Mouse (Mus musculus) retina, adult 2 months (tissue): ENCODE results near the gene Dynlt1a.
"Not testable (repeated sequence)": the region's sequence is repeated elsewhere in the genome, so short reads cannot be mapped to it uniquely, and the experiment has no call there.

Experiments used
- DNase-seq: peaks from one replicate; pipeline ENCODE4 v3.0.0-alpha.2; 2012; ENCODE audit warnings: low read depth, low spot score

The Dynlt1a gene

DNA sequence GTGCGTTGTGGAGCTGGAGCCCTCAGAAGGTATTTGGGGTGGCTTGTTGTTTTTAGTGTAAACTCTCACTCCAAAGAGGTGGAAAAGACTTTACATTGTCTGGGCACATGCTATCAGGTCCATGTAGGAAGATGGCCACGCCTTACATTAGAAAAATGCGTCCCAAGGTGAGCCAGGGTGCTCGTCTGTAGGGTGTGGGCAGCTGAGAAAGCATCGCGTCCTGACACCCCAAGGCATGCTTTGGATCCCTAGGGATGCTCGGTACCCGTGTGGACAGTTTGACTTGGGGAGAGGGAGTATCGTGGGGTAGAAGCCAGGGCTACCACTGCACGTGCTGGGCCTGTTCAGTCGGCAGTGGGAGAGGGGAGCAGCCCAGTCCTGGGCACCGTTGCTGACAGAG lies 28.3 kb downstream of the Dynlt1a start:
- not testable (repeated sequence) for DNase-seq

DNA sequence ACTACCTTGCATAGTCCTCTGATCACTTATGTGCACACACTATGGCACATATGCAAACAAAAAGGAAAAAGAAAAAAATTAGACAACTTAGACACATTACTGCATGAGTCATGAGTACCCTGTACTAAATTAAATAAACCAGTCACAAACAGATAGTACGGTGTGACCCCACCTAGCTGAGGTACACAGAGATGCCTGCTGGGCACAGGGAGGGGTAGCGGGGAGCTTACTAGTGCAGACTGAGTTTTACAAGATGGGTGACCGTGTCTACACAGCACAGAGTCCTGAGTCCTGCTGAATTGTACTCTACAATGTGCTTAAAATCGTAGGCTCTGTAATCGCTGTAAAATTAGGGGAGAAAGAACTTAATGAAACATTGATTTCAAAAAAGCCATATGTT lies 31.1 kb downstream of the Dynlt1a start:
- not testable (repeated sequence) for DNase-seq

DNA sequence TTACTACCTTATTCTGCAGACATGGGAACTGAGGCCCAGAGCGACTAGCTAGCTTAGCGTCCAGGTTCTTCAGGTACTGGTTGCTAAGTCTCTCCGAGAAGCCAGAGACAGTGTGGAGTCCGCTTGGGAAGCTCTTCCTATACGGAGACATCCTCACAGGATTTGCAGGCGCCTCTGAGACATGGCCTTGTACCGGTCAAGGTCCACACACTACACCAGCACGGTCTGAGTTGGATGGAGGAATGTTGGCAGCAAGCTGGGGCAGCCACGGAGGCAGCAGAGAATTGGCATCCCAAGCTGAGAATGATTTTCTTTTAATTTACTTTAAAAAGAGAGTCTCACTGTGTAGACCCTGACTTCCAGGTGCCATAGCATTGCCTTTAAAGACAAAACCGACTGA lies 34.2 kb downstream of the Dynlt1a start:
- DNase-seq, result not testable (repeated sequence)

DNA sequence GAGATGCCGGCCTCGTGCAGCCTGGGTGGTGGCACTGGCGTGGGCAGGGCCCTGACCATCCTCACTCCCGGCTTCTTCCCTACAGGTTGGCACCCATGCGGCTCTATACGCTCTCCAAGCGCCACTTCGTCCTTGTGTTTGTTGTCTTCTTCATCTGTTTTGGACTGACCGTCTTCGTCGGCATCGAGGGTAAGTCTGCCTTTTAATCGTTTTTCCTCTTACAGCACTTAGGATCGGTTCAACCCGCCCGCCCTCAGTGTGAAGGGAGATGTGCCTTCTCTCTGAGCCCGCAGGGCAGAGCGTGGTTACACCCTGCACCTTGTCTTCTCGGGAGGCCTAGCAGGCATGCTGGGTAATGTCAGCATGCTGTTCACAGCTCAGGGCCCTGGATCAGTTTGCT lies 36.8 kb downstream of the Dynlt1a start:
- not testable (repeated sequence) for DNase-seq

DNA sequence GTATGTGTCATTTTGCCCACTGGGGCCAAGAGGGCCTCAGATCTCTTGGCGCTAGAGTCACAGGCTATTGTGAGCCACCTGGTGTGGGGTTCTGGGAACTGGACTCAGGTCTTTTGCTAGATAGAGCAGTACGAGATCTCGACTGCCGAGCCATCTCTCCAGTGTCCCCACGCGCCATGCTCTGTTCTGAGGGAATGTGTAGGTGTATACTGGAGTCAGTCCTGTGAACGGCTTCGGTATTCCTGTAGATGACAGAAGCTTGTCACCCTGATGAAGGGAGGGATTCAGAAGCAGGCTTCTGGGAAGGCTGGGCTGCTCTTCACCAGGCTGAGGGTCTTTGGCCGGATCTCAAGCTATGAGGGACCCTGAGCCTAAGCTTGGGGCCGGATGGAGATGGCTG lies 37.5 kb downstream of the Dynlt1a start:
- DNase-seq, result not testable (repeated sequence)

DNA sequence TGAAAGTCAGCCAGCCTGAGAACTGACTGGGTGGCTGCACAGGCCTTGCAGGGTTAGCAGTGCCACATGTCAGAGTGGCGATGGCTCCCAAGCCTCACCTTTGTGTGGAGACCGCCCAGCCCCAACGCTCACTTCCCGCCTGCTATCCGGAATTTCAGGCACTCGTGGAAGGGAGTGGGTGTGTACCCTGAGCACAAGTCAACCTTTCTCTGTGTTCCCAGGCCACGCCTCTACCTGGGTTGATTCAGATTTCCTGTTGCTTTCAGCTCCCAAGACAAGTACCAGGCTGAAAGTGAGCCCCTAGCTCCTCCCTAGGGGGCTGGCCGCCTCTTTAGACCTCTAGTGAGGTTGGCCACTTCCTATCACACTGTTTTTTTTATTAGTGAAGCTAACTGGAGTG lies 38.1 kb downstream of the Dynlt1a start:
- DNase-seq, result not testable (repeated sequence)

DNA sequence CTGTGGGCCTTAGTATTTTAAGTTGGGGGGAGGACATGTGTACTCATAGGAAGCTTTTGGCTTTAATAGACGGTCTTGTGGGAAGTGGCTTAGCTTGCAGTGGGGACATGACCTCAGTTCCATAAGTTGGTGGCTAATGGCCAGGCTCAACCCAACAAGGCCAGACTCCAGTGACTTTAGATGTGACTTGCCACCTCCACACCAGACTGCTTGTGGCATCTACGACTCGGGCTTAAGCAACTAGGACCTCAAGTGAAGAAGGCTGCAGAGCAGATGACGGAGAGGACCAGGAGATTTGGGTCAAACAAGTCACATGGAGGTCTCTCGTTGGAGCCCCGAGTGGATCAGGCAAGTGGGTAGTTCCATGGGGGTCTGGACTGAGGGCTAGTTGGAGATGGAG lies 42.6 kb downstream of the Dynlt1a start:
- DNase-seq, result not testable (repeated sequence)

DNA sequence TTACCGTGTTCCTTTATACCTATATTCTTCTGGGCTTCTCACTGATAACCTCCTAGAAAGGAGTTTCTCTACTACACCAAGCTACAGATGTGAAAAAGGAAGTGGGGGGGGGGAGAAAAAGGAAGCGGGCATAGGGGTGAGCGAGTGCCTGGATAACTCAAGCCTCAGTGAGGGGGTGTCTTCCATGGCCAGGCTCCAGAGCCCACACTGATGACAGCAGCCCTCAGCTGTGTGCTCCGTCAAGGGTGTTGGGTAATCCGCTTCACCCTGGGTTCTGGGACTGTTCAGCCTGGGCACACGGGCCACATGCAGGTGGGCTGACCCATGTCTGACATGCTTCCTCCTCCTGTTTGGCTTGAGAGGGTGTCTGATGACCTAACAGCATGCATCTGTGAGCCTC lies 45.3 kb downstream of the Dynlt1a start:
- DNase-seq, result not testable (repeated sequence)

DNA sequence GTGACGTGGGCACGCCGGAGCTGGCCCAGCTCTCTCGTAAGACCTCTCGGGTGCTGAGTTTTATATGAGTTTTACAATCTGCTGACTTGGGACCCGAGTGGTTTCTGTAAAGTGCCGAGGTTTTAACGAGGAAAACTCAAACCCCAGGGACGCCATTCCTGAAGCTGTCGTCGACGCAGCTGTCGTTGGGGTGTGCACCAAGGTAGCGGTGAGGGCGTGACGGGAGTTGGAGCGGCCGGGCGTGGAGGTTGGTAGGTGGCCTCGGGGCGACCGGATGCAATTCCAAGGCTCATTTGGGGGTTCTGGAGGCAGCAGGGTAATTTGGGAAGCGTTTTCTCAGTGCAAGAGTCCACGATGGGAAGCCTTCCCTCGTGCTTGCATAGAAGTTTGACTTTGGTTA lies 46.5 kb downstream of the Dynlt1a start:
- not testable (repeated sequence) for DNase-seq

DNA sequence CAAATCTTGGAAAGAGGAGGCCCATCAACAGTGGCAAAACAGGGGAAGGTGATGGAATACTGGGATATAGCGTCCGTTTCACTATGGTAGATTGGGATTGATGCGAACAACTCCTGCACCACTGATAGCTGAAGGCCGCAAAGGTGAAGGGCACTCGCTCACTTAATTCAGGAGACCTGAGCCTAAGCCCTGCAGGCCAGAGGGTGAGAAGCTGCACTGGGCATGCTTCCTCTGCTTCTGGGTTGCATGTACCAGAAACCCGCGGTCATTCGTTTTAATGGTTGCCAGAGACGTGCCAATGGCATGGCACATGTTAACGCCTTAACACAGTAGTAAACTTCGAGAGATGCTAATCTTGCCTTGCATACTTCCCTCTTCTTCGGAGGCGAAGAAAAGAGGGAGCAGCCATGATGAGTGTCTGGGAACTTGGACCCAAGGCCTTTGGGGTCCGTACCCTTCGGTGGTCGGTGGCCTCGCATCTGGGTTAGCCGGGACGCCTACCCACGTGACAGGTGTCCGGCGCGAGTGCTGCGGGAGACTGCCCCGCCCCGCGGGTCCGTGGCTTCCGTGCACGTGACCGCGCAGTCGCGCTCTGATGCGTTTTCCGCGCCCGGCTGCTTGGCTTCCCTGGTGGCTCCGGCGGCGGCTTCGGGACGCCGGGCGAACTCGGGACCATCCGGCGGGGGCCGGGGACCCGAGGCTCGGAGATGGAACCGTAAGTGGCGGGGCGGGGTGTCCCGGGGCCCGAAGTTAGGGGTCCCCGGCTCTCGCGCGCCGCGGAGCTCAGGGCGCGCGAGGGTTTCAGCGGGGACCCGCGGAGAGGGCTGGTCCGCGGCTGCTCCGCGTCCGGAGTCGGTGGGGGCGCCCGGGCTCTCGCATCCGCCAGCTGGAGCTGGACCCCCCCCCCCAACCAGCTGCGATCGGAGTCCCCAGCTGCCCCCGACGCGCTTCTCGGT lies 47.1 kb downstream of the Dynlt1a start:
- not testable (repeated sequence) for DNase-seq

DNA sequence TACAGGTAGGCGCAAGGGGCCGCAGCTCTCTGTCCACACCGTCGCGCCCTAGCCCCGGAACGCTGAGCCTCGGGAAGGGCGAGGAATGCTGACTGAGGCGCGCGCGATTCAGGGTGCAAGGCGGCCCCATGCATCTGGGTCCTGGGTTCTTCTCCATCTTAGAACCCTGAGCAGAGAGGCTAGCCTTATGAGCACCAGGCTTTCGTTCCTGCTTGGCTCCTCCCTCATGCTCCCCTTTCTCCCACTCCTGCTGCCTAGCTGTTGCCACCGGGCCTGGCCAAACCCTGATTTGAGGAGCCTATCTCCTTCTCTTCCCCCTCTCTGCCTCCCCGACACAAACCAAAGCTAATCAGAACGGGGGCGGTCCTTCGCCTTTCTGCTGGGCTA lies 60.2 kb downstream of the Dynlt1a start:
- not testable (repeated sequence) for DNase-seq

DNA sequence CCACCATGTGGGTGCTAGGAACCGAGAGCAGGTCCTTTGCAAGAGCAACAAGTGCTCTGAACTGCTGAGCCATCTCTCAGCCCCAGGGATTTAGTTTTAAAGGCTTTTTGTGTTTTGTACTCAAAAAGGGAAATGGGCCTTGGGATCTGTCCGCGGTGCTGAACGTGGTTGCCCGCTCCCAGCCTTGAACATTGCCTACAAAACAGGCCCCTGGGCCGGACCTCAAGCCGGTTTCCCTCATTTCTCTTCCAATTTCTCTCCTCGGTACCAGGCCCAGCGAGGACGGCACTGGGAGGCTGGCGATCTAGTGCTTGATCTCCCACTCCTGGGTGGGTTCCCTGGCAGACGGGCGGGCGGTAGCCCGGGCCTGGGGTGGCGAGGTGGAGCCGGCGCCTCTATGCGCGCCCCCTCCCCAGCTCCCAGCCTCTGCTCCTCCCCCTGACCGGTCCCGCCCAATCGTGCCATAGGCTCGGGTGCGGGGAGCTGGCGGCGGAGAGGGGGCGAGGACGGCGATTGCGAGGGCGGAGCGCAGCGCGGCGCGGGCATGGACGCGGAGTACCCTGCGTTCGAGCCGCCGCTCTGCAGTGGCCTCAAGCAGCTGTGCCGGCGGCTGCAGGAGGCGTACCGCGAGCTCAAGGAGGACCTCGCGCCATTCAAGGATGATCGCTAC lies 60.8 kb downstream of the Dynlt1a start, which contains the start of gene Tmem181a:
TSS of gene Tmem181a (plus strand) at position 461 of the 670 bp plus-strand sequence.
- DNase-seq, result not testable (repeated sequence)
